Mouse (Mus musculus) lung, postnatal 10 days (tissue): ENCODE data around the gene Vac14.

ENCODE experiments used
- DNase-seq: peaks from one replicate; pipeline ENCODE4 v3.0.0; 2021

The Vac14 gene

DNA sequence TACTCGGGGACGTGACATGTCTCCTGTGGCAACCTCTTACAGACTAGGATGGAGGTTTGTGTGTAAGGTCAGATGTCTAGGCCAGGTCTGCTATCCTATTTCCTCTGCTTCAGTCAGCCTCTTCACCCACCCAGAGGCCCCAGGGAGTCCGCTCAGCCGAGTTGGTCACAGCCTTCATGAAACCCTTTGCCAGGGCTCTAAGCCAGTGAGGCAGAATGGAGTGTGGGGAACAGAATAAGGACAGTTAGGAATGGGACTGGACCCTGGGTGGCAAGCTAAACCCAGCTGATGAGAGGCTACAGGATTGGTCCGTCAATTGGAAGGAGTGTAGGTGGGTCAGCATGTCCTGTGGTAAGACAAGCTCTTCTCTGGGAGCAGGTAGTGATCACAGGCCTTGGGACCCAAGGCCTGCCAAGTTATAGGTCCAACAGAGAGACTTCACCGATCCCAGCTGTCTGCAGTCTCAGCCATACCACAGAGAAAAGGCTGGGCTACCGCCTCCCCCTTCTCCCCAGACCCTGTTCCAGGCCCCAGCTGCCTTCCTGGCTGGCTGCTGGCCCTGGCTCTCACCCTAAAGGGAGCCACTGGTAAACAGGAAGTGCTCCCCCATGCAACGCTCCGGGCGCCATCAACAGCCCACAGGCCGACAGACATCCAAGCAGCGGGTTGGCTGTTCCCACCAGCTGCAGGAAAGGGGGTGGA lies 100.7 kb downstream of the Vac14 start:
- peak; percentile 94 for DNase-seq

DNA sequence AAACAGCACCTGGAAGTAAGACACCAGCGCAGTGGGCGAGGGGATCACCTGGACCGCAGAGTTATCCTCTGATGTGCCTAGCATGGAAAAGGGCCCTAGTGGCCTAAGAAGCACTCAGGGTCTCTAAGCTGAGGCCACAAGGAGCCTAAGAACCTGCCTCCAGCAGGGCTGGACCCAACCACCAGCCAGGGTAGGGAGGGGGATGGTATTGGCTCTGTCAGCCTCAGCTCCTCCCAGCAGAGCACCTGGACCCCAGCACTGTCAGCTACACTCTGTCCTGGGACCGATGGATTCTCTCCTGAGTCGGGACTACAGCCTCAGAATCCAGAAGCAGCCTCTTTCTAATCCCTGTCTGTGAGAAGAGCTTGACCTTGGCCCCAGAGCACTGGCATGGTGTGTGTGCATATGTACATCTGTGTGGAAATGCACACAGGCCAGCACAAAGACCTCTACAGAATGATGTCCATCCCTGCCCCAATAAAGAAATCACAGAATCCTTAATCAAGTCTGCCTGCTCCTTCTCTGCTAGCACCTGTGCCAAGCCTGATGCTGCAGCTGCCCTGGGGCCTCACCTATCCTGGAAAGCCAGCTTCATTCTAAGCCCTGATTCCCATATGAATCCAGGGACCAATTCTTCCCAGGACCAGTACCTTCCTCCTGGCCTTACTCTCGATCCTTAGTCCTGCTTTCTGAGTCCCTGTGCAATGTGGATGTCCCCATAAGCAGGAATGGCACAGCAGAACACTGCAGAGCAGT lies 101.7 kb downstream of the Vac14 start:
- DNase-seq: no peak

DNA sequence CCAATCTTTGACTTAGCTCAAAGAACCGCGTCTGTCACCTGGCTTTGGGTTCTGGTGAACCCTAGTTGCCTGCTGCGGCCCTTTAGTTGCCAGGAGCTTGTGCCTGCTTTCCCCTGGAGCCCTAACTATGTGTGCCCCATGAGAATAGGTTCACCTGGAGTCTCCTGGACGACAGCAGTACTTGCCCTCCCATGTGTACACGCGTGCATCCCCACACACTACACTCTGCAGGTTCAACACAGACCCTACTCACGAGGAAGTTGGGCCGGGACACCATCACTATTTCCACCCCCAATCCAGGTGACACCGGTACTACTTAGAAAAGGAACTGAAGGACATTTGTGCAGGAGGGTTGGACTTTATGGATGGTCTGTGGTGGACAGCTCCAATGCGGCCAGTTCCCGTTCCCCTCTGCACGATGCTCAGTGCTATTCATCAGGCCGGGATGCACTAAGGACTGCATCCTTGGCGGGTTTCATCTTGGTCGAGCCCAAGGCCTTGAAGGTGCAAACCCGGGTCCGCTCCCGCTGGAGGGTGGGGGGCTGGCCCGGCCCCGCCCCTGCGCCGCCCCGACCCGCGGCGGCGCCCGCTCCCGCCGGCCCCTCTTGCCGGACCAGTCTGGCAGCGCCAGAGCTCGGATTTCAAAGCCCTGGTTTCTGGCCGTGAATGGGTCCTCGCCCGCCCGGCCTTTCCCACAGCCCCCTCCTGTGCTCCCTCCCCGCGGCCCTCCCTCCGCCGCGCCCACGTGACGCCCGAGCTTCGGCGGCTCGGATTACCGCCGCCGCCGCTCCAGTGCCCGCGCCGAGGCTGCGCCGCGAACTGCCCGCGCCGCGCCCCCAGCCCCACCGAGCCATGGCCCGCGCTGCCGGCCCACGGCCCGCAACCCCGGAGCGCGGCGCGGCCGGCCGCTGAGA lies 102.6 kb downstream of the Vac14 start, which contains the start of gene Mtss1l:
TSS of gene Mtss1l (plus strand) at position 792 of the 914 bp plus-strand sequence.
- DNase-seq: peak; percentile 93

GRCm38 (mm10) chr8:110721606-110722413 lies 103.4 kb downstream of the Vac14 start:
- DNase-seq: peak; percentile 73

DNA sequence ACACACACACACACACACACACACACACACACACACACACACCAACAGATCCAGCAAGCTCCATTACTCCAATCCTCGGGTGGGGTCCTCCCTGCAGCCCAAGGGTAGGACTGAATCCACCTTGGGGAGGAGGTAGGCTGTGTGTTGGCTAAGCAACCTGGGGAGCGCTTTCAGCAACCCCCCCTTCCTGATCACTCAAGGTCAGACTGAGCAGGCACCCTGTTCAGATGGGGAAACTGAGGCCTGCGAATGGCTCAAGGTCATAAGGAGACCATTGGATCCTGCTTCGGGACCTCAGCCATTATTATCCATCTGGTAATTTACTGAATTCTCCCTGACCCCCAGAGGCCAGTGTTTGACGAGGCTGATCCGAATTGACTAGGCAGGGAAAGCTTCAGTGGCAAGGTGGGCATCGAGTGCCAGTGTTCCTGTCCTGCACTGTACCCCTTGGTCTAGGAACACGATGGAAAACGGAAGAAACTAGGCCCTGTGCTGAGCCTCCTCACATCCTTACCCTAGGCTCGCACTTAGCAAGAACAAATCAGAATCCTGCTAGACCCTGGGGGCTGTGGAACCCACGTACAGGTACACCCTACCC lies 104.1 kb downstream of the Vac14 start:
- no peak for DNase-seq

DNA sequence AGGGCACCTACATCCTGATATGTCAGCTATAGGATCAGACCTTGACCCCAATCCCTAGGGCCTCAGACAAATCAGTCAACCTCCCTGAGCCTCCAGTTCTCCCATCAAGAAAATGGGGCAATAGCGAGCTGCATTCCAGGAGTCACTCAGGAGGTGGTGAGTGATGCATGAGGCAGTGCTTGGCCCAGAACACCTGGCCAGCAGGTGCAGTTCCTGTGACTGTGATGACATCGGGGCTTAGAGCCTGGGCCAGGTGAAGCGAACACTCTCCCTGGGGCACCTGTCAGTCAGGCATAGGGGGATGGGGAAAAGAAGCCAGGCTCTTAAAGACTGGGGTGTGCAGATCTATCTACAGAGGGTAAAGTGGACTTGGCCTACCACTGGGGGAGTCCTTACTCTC lies 106.1 kb downstream of the Vac14 start:
- no peak for DNase-seq

- peak; percentile 65 for DNase-seq
Measured at GRCm38 (mm10) chr8:110725084-110725838, 106.9 kb downstream of the Vac14 start.

- DNase-seq: peak; percentile 79
Measured at GRCm38 (mm10) chr8:110726893-110727292, 108.5 kb downstream of the Vac14 start.

- no peak for DNase-seq
Measured at GRCm38 (mm10) chr8:110731346-110731859, 113.0 kb downstream of the Vac14 start.

DNA sequence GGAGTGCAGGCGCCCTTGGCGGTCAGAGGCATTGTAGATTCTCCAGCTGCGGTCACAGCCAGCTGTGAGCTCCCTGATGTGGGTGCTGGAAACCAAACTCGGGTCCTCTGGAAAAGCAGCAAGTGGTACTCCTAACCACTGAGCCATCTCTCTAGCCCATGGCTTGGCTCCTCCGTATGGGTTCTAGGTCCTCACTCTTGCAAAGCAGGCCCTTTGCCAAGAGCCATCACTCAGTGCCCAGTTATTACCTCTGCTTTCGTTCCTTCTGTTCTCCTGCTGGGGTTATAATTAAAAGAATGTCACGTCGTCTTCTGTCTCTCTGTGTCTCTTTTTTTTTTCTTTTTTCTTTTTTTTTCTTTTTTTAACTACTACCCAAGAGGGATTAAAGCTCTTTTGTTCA lies 114.7 kb downstream of the Vac14 start:
- DNase-seq: no peak

GRCm38 (mm10) chr8:110738591-110739195 lies 120.3 kb downstream of the Vac14 start:
- no peak for DNase-seq

DNA sequence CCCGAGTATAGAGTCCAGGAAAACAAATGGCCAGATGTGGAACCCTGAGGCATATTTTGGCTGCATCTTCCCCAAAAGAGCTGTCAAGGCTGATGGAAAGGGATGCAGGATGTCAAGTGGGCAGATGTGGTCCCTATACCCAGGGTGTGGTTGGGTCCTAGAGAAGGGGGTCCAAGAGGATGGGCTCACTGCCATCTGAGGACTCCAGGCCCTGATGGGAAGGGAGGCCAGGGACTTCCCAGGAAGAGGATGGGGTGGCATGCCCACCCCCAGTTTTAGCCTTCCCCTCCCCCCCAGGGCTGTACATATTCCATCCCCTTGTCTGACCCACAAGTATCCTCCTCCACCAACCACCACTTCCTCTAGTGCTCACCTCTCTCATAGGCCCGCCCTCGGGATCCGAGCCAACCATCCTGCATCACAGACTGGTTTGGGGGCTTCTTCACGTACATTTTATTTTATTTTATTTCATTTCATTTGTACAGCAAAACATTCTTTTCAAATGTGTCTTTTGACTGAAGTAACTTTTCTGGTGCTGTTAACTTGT lies 122.3 kb downstream of the Vac14 start:
- no peak for DNase-seq

GRCm38 (mm10) chr8:110741816-110742451 lies 123.5 kb downstream of the Vac14 start:
- no peak for DNase-seq

GRCm38 (mm10) chr8:110742452-110742818 lies 124.0 kb downstream of the Vac14 start:
- DNase-seq: no peak

DNA sequence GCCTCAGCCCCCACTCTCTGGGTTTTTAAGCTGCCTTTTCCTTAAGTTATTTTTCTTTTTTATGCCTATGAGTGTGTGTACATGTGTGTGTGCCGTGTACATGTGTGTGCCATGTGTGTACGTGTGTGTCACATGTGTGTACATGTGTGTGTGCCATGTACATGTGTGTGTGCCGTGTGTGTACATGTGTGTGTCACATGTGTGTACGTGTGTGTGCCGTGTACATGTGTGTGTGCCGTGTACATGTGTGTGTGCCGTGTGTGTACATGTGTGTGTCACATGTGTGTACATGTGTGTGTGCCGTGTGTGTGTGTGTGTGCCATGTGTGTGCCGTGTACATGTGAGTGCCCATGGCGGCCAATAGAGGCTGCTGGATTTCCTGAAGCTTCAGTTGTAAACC lies 126.8 kb downstream of the Vac14 start:
- DNase-seq: no peak

- DNase-seq: no peak
Measured at GRCm38 (mm10) chr8:110746661-110747060, 128.3 kb downstream of the Vac14 start.

DNA sequence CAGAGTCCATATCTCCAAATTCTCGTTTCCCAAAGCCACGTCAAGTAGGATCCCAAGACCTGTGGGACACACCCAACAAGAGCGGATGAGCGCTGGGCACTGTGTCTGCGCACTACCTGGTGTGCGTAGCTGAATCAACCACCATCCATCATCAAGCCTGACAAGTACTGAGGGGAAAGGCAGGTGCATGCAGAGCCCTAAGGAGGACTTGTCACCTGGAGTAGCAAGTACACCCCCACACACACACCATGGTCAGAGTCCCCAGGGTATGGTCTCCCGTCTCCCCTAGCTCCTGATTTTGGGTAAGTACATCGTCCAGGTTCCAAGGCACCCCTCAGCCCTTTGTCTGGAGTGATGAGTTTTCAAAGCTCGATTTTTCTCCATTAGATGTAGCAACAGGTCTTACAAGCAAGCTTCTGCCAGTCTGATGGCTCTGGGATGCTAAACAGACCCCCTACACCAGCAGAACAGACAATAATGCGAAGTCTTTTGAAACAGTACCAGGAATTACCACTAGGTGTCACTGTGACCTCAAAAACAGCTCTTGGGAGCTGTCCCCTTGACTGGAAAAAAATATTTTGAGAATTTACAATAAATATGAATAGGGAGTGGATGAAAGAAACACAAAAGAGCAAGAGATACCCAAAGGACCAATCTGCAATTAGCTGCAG lies 131.2 kb downstream of the Vac14 start:
- peak; percentile 84 for DNase-seq

GRCm38 (mm10) chr8:110750269-110750668 lies 131.9 kb downstream of the Vac14 start:
- DNase-seq: no peak

- DNase-seq: no peak
Measured at GRCm38 (mm10) chr8:110751490-110751889, 133.1 kb downstream of the Vac14 start.
